Mouse (Mus musculus): ENCODE results near the gene Ddost.

The Ddost gene

DNA sequence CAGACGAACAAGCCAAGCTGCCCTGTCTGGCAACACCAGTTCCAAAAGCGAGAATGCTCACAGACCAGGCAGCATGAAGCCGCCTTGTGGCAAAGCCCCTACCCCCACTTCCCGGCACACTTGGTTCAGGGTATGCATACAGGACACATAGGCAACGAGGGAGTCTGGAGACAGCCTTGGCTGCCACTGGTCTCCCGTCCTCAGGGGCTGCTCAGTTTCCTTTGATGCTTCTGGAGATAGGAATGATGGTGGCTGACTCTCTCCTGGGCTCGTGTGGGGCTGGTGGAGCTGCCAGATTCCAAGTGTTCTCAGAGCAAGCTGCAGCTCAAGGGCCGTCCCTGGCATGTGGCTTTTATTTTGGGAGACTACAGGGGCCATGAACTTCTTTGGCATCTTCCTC, 36.9 kb downstream of the Ddost start:
- no peak for DNase-seq

DNA sequence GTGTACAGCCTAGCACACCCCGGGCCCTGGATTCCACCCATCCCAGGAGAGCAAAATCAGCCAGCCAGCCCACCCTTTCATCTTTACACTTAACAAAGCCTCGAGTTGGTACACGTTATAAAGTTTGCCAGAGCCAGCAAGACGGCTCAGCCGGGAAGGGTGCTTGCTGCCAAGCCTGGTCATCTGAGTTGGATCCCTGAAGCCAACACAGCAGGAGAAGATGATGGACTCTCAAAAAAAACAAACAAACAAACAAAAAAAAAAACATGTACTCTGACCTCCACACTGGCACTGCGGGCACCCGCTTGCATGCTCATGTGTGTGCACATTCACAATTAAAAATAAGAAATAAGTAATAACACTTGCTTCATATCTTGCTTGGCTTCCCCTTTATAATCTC, 37.5 kb downstream of the Ddost start:
- no peak for DNase-seq

DNA sequence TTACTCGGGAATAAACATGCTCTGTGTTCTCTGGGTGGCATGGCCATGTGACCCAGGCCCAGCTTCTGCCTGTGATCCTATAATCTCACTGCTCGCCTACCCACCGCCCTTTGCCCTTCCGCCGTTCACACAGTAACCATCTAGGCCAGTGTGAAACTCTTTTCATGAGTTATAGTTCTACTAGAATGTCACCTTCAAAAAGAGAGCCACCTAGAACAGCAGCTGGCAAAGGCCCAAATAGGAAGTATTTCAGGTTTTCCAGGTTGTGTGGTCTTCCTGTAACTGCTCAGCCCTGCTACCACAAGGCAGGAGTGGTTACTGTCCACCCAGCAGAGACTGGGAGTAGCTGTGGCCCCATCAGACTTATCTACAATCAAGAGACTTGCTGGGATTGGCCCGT, 38.2 kb downstream of the Ddost start:
- DNase-seq: no peak

DNA sequence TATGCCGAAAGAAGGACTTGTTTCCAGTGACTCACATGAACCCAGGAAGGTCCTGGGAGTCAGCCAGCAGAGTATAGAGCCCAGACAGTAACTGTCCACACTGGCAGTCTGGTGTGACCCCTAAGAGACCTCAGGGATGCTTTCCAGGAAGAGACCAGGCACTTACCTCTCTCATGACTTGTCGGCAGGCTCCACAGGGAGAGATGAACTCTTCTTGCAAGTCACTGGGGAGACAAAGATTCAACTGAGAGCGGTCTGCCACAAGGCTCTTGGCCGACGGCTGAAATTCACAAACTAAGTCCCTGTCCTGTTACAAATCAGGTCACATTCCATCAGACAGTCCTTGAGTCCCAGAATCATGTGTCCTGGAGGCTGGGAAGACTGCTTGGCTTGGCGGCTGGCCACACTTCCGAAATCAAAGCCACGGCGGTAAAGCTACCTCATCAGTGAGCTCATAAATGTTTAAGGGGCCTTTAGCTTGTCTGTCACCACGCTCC, 38.9 kb downstream of the Ddost start:
- DNase-seq: no peak

DNA sequence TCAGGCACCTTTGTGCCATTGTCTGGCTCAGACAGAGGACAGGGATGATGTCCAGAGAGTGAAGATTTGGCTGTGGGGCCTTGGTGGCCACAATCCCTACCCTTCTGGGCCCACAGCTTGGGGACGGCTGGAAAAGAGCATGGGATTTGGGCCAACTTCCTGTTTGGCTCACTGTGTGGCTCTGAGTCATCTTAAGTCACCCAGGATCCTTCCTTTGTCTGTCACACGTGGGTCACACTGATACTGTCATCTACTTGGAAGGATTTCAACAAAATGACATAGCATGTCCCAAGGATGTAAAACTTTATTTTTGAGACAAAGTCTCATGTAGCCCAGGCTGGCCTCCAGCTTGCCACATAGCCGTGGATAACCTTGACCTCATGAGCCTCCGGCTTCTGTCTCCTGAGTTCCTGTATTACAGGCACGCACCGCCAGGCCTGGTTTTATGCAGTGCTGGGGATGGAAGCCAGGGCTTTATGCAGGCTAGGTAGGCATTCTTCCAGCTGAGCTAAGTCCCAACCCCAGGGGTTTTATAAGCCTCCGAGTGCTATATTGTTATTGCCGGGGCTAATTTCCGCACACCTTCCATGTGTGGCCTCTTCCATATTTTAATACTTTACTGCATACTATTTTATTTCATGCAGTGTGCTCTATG, 40.5 kb downstream of the Ddost start:
- DNase-seq: no peak

DNA sequence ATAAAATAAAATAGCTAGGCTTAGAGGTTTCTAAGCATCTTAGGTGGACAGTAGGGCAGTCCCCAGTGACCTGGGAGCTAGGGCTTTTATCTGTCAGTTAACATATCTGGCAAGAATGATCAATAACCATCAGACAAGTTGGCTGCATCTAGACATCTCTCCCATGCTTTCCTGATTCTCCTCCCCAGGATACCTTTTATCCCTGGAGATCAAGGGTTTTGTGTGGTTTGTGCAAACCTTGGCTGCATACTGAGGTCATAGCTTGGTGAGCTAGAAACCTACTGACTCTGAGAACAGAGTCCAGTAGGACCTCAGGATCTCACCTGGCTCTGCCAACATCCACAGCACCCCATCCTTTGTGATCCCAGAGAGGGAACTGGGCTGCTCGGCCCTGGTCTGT, 42.8 kb downstream of the Ddost start:
- DNase-seq: no peak

DNA sequence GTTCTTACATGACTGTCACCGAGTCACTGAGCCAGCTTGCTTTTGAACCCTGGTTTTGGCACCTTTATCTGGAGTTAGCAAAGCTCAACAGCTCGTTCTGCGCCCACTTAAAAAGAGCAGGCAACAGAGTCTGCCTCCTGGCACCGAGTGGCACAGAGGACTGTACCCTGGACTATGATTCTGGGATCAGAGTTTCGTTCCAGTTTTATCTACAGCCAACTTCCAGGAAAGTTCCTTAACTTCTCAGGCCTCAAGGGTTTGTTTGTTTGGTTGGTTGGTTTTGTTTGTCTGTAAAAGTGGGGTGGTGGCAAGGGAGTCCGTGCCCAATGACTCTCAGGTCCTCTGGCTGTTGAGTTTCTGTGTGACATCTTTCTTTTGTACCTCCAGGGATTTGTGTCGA, 44.2 kb downstream of the Ddost start:
- no peak for DNase-seq

DNA sequence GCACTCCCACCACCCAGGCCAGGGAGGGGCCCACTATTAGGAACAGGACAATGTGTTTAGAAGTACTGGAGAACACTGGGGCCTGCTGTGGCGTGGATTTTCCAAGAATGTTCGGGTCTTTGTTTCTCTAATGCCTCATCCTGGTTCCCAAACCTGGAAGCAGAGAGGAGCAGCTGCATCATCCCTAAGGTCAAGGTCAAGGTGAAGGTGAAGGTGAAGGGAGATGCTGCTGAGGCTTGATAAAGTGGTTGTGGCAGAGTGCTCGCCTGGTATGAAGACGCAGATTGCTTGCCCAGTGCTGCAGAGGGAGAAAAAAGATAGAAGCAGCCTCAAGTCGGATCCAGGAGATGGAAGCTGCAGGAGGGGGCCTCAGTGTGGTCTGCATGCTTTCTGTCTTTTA, 47.3 kb downstream of the Ddost start:
- no peak for DNase-seq

DNA sequence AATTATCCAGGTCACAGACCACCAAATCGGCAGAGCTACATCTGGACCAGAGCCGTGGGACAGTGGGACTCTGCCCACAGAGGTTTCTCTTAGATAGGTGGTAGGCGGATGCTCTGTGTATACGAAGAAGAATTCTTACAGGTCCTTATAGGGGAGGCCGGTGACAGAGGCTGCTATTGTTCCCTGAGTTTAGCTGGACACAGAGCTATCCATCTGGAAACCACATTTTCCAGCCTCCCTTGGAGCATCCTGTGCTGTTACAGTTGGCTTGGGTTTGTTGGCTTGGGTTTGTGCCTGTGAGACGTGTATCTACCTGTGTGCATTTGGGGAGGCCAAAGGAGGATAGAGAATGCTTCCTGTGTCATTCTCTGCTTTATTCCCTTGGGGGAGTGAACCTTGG, 48.2 kb downstream of the Ddost start:
- no peak for DNase-seq

DNA sequence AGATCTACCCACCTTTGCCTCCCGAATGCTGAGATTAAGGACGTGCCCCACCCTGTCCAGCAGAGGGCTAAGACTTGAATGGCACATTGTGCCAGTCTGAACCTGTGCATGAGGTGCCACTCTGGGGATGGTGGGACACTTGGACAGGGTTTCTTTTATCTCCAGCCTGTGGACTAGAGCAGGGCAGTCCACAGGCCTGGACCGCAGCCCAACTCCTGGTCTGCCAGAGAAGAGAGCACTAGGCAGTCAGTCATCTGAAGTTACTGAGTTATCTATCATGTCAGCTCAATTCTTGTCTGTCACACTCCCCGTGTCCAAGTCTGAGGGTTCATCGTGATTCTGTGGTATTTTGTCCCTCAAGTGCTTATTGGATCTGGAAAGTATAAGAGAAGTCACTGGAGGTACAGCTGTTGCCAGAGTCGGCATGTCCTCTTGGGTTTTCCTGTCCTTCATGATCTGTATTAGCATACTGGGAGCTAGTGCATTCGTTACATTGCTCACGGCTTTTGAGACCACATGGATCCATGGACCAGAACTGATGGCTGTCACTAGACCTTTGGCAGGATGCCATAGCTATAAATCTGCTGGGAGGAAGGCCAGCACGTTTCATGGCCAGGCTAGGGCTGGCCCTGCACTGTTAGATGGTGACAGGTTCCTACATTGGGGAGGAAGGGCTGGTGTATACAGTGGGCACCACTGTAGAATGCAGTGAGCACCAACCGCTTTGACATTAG, 49.1 kb downstream of the Ddost start:
- no peak for DNase-seq

DNA sequence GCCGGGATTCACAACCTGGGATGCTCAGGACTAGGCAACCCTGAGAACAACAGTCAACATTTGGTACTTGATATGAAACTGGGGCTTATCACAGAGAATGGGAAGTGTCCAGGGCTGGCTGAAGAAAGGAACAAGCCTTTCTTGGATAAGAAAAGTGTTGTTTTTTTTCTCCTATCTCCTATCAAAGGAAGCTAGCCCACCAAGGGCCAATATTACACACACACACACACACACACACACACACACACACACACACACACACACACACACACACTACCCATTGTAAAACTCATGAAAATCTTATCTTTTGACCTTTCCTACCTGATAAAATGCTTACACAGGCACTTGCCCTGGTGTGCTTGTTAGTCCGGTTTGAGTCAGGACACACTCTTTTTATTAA, 51.0 kb downstream of the Ddost start:
- DNase-seq: no peak

DNA sequence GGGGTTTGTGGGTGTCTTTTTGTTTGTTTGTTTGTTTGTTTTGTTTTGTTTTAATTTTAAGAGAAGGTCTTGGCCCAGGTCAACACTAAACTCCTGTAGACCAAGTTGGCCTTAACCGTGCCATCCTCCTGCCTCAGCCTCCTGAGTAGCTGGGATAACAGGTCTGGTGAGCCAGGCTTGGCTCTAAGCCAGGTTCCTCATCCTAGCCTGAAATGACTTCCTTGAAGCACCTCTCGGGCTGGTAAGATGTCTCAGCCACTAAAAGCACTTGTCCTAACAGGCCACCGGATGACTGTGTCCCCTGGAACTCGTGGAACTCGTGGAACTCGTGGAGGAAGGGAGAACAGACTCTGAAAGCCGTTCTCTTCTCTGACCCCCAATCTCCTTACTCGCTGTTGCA, 51.6 kb downstream of the Ddost start:
- DNase-seq: no peak

DNA sequence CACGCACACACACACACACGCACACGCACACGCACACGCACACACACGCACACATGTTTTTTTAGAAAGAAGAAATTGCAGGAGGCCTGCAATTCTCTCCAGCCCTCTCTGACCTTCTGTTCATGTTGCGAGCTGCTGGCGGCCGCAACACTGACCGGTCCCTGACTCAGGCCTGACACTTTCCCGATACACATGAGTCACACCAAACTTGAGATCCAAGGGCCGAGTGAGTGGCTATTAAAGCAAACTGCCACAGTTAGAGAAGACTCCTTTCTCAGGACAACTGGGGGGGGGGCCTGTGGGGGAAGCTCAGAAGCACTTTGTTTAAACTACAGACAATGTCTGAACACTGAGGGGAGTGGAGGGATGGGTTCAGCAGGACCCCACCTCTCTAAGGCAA, 52.0 kb downstream of the Ddost start:
- DNase-seq: no peak

DNA sequence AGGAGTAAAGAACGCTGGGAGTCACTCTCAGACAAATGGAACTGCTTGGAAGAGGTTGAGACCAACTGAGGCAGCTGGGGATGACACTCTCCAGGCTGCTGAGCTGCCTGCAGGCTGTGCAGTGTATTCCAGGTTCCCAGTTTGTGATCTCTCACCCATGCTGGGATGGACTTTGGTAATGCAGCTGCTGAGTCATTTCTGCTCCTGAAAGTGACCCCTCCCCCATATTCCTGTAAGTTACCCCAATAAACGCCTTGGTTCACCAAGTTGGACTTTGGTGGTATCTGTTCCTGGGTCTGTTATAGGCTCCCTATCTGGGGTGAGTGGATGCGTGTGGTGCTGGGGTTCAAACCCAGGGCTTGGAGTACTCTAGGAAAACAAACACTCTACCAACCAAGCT, 53.6 kb downstream of the Ddost start:
- no peak for DNase-seq

DNA sequence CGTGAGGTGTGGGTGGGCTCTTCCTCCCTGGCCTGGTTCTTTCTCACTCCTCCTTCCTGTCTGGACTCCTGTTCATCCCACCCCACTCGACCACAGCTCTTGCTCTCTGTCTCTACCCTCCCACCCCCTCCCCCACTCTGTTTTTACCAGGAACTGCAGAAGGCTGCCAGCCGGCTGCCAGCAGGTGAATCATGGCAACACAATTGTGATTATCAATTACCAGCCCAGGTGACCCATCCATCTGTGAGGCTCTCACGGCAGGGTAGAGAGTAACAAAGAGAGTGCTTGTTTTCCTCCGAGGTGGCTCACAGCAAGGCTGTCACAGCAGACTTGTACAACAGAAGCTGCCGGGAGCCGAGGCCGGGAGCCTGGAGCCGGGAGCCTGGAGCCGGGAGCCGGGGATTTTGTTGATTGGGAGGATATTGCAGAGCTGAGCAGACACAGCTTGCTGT, 56.9 kb downstream of the Ddost start:
- DNase-seq: peak; percentile 63
